Mouse (Mus musculus): ENCODE results near the gene Nav3.

Gene Nav3

GRCm38 (mm10) chr10:110192026-110192805, 263.8 kb downstream of the Nav3 start:
- no peak for DNase-seq (ENCODE audit: low read depth, low spot score)

- no peak for DNase-seq (ENCODE audit: low read depth, low spot score)
These were observed 269.8 kb downstream of the Nav3 start for GRCm38 (mm10) chr10:110186242-110186641.

DNA sequence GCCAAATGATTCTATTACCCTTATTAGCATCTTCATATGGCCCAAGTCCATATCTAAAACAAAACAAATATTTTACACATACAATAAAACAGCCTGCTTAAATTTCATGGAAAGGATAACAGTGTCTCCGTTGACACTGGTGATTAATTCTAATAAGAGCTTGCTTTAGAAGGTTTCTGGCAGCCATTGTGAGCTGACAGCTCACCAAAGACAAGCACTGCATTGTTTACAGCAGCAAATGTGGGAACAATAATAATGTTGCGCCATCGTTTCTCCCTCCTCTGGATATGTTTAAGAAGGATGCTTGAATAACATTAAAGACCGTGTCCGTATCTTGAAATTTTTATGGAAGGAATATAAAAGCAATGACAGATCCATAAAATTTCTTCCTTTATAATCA, 280.1 kb downstream of the Nav3 start:
- no peak for DNase-seq (ENCODE audit: low read depth, low spot score)

GRCm38 (mm10) chr10:110169416-110169815, 286.6 kb downstream of the Nav3 start:
- no peak for DNase-seq (ENCODE audit: low read depth, low spot score)

DNA sequence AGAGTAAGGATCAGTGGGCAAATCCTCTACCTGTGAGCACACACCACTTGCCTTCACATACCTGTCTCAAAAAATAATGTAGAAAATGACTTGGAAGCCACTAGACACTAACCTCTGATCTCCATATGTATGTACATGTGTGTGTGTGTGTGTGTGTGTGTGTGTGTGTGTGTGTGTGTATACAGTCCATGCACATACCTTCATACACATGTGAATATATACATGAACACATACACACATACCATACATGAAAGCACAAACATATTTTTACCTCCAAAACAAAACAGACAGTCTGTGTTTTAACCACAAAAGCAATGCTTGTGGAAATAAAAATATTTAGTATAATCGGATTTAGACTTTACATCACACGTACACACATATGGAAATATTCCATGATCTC, 287.1 kb downstream of the Nav3 start:
- DNase-seq (ENCODE audit: low read depth, low spot score) = no peak

DNA sequence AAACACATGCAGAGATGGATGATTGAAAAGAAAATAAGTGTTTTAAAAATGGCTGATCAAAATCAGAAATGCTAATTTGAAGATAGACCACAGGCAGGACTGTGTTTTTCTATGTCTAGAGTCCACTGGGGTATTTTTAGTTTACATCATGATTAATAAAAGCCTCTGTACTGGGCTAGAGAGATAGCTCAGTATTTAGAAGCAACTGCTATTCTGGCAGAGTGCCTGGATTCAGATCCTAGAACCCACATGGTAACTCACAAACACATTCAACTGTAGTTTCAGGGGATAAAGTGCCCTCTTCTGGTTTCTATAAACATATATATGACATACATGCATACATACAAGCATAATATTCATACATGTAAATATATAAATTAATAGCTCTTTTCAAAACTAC, 293.4 kb downstream of the Nav3 start:
- no peak for DNase-seq (ENCODE audit: low read depth, low spot score)

GRCm38 (mm10) chr10:110160894-110161293, 295.1 kb downstream of the Nav3 start:
- peak; percentile 64 for DNase-seq (ENCODE audit: low read depth, low spot score)

- DNase-seq (ENCODE audit: low read depth, low spot score) = no peak
These were observed 296.5 kb downstream of the Nav3 start for GRCm38 (mm10) chr10:110159548-110159947.

DNA sequence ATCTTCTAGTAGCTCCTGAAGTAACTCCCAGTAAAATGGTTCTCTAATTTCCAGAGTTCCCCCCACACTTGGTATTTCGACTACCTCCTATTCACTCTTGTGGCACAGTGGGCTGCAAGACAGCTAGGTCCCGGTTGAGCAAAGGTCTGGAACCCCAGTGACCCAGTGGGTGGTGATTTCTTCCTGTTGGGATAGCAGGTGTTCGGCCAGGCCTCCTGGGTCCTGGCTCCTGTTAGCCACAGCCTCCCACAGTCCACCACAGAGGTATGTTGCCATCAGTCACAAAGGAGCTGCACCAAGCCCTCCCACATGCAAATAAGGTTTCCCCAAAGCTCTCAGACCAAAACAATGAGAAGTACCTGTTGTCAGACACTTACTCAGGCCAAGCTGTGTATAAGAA, 297.9 kb downstream of the Nav3 start:
- DNase-seq (ENCODE audit: low read depth, low spot score) = no peak

- DNase-seq (ENCODE audit: low read depth, low spot score) = no peak
These were observed 299.6 kb downstream of the Nav3 start for GRCm38 (mm10) chr10:110156412-110156811.

- DNase-seq (ENCODE audit: low read depth, low spot score) = no peak
These were observed 300.5 kb downstream of the Nav3 start for GRCm38 (mm10) chr10:110155494-110155893.

- no peak for DNase-seq (ENCODE audit: low read depth, low spot score)
These were observed 301.1 kb downstream of the Nav3 start for GRCm38 (mm10) chr10:110154873-110155237.

GRCm38 (mm10) chr10:110154001-110154872, 301.8 kb downstream of the Nav3 start:
- DNase-seq (ENCODE audit: low read depth, low spot score) = no peak

- DNase-seq (ENCODE audit: low read depth, low spot score) = no peak
These were observed 335.4 kb downstream of the Nav3 start for GRCm38 (mm10) chr10:110120572-110120971.

GRCm38 (mm10) chr10:110117341-110117740, 338.7 kb downstream of the Nav3 start:
- no peak for DNase-seq (ENCODE audit: low read depth, low spot score)

- DNase-seq (ENCODE audit: low read depth, low spot score) = no peak
These were observed 343.1 kb downstream of the Nav3 start for GRCm38 (mm10) chr10:110112669-110113458.

DNA sequence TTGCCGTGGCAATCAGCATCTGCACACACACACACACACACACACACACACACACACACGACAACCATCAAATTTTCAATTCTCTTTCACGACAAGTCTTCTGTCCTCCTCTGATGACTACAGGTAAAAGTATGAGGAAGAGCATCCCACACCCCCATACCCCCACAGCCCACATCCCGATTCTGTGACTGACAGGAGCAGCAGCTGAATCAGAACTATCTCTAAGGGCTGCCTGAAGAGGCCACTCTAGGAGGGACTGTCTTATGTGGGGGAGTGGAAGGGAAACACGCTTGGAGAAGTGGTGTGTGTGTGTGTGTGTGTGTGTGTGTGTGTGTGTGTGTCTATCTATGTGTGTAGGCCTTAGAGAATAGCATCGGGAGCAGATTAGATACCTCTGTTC, 352.7 kb downstream of the Nav3 start:
- DNase-seq (ENCODE audit: low read depth, low spot score) = no peak

GRCm38 (mm10) chr10:110102231-110102630, 353.8 kb downstream of the Nav3 start:
- DNase-seq (ENCODE audit: low read depth, low spot score) = no peak

- no peak for DNase-seq (ENCODE audit: low read depth, low spot score)
These were observed 361.6 kb downstream of the Nav3 start for GRCm38 (mm10) chr10:110094433-110094832.

DNA sequence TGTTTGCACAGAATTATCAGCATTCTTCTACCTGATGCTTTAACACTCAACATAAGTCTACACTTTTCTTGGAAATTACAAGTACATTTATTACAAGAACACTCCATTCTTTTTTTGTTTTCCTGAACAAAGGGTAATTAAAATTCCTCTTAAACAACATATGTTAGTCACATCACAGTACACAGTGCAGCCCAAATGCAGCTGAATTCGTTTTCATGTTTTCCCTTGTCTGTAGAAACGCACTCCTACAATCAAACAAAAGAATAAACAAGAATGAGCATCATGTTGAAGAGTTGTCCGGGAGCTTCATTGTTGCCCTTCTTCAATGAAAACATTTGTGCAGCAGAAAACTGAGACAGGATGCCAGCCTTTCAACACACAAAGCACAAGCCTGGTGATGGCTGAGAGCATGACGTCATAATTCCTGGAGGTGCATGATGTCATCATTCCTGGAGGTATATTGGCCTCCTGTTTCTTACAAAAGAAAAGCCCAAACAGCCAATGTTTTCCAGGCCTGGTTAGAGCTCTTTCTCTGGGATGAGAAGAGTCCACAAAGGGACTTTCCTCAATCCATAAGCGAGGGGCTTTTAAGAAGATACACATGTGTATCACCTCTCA, 367.5 kb downstream of the Nav3 start:
- DNase-seq (ENCODE audit: low read depth, low spot score) = no peak

GRCm38 (mm10) chr10:110085903-110086302, 370.1 kb downstream of the Nav3 start:
- DNase-seq (ENCODE audit: low read depth, low spot score) = no peak

- DNase-seq (ENCODE audit: low read depth, low spot score) = peak; percentile 56
These were observed 370.8 kb downstream of the Nav3 start for GRCm38 (mm10) chr10:110085156-110085555.
